Mouse (Mus musculus) 416B (cell line): ENCODE results near the gene Otop2.

Experiments used
- DNase-seq: peaks from one replicate; pipeline ENCODE4 v3.0.0; 2011; ENCODE audit warnings: low read depth

Gene Otop2

DNA sequence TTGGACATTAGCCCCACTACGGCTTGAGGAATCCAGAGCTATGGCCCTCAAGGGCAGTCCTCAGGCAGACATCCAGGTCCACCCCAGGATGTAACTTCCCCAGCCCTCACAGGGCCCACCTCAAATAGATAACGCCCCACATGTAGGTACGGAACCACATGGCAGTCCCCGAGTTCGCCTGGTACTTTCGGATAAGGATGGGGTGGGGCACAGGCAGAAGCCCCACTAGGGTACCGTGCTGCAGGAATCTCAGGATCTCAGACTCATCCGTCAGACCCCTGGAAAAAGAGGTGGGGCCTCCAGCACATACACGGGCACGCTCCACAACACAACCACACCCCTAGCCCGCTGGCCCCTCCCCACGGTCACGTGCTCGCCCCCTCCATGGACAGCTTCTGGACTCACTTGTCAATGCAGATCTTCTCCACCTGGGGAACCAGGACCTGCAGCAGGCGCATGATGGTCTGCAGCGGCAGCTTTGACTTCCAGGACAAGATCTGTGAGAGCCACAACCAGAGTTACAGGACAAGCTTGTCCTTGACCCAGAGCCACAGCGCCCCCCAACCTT lies 41.8 kb downstream of the Otop2 start:
- no peak for DNase-seq

DNA sequence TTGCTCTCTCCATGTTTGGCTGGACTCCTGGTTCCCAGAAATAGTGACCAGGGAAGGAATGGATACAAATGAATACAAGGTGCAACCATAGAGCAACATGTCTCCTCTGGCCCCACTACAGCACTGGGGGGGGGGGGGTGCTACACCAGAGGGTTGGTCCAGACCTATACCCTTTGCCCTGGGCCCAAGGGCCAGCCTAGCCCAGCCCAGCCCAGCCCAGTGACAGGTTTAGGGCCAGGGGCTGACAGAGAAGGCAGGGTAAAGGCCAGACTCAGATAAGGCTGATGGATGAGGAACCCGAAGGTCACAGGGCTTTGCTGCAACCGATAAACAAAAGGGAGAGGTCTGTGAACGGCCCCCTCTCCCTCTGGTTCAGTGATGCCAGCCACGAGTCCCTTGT lies 43.0 kb downstream of the Otop2 start:
- no peak for DNase-seq

DNA sequence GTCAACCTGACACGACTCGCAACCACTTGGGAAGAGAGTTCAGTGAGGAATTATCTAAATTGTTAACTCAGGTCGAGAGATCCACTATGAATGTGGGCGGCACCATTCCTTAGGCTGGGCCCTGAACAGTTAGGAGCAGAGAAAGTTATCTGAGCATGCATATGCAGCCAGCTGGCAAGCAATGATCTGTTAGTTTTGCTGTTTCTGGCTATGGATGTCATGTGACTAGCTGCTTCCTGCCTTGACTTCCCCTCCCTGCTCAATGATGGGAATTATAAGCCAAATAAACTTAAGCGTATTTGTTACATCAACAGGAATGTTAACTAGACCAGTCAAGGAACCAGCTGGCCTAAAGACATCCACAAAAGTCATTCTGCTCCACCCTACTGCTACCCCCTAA lies 46.4 kb downstream of the Otop2 start:
- no peak for DNase-seq

DNA sequence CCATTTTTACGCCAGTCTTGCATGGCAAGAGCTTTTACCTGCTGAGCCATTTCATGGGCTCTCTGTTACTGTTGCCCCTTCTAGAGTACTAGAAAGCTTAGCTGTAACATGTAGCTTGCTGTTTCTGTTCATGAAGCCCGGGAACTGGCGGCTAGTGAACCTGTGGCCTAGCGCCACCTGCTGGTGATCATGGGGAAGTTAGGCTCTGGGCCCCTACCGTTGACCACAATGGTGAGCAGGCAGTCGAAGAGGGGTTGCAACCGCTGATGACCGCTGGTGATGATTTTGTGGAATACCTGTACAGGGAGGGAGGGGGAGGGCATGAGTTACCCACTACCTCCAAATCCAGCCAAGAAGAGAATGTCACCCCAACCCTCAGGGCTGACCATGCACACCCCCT lies 47.2 kb downstream of the Otop2 start:
- peak; percentile 81 for DNase-seq

DNA sequence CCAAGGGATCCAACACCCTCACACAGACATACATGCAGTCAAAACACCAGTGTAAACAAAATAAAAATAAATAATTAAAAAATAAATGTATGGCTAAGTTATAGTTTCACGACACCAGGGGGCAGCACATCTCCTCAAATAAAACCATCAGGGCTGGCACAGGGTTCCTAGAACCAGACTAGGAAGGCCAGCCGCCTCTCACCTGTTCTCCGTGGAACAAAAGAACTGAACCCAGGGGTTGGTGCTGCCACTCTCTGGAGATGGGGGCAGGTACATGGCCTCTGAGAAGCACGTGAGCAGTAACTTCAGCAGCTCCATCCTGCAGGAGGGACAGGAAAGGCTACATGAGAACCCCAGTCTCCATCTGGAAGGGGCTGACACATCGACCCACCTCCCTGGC lies 51.5 kb downstream of the Otop2 start:
- peak; percentile 75 for DNase-seq

DNA sequence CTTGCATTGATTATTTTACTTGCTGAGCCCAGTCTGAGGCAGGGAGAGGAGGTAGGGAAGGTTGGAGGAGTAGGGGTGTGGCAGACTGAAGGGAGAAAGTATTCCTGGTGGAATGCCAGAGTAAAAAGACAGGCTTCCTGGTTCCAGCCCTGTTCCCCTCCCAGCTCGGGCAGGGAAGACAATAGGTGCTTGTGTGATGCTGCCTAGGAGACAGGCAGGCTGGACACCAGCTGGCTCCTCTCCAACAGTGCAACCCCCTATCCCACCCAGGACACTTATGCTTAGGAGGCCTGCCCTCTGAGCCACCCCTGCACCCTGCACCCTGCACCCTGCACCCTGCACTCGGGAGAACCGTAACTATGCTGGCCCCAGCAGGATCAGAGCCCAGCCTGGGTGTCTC lies 52.3 kb downstream of the Otop2 start:
- DNase-seq: no peak

DNA sequence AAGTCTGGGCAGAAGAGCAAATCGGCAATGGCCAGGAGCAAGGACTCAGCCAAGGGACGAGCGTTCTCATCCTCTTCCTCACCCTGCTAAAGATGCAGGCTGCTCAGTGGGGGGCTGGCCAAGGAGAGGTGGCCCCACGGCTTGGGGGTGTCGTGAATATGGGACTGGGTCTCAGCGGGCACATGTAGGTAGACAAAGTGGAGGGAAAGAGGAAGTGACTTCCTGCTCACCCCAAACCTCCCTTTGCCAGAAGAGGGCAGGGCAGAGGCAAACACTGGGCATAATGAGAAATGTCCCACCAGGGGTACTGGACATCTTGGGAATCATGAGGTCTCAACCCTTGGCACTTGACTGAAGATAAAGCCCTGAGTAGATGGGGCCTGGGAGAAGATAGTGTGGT lies 52.8 kb downstream of the Otop2 start:
- DNase-seq: peak; percentile 24

DNA sequence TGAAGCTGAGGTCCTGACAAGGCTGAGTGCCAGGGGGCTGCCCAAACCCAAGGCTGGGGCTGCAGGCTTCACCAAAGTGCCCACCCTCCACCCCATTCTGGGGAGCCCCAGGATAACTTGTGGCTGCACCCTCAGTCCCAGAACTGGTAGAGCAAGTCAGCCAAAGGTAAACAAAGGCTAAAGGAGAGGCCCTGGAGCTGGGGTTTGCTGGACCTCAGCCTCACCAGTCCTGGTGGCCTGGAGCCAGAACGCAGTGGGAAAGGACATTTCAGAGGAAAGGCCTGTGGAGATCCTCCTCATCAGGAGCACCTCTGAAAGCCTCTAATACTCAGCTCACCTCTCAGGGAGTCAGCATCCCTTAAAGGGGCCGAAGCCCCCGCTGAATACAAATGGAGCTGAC lies 57.2 kb downstream of the Otop2 start:
- no peak for DNase-seq

DNA sequence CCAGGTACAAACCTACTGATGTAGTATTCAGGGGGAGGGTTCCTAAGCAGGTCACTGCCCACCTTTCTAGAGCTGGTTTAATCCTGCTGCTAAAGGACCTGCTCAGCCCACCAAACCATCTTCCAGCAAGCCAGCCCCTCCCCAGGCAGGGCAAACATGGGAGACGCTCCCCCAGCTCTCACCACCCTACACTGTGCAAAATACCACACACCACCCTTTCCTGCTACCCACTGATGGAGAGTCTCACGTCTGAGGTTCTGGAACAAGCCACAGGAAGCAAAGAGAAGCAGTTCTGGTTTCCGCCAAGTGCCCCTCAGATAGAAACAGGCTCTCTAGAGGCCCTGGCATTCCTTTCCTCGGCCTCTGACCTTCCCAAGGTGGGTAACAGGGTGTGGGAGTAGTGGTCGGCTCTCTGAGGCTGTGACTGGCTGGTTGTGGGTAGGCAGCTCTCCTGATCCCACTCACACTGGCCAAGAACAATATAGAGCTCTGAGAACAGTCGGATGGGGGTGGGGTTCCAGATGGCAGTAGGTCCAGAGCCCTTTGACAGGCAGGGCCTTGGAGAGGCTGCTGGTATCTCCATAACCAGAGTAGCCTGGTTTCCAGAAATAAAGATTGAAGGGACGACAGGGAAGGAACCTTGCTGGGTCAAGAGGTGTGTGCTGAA lies 59.2 kb downstream of the Otop2 start:
- peak; percentile 26 for DNase-seq

DNA sequence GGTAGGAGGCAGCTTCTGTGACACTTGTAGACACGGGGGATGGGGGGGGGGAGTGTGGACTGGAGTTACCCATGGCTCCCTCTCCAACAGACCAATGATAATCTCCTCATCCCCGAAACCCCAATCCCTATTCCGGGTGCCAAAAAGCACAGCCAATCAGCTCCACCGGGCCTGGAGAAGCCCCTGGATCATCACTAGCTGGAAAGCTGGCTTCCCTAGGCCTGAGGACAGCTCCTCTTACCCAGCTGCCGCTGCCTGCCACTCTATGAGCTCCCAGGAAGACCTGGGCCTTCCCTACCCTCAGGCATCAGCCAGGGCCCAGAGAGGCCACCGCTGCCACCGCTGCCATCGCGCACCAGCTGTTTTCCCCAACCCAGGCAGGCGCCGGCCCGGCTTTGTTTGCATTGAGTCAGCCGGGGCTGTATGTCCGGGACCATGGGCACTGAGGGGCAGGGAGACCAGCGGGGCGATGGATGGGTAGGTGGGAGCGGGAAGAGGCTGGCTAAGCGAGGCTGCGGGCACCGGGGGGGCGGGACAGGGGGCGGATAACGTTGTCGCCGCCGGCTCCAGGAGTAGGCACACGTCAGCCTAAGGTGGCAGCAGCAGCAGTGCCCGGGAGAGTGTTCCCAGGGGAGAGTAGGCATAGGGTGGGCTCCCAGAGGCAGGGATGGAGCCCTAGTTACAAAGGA lies 59.9 kb downstream of the Otop2 start:
- DNase-seq: no peak

DNA sequence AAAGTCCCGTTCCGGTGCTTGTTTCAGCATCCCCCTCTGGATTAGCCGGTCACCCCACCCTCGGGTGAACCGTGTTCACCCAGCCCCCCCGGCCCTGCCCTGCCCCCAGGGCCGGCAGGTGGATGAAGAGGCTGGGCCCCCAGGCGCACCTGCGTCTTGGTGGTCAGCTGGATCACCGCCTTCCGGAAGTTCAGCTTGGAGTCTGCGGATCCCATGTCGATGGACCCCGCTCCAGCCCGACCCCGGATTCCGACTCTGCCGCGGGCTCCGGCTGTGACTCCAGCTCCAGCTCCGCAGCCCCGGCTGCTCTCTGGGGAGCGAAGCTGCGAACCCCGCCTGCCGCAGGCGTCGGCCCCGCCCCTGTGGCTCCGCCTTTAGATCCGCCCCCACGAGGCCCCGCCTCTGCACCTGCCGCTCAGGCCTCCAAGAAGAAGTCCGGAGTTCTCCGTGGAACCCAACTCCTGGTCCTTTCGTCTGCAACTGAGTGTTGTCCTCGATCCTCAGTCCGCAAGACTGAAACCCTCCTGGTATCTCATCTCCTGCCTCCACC lies 60.5 kb downstream of the Otop2 start, which contains the start of gene Hid1:
Hid1 (minus strand) TSS at position 362 of the 550 bp plus-strand sequence.
- no peak for DNase-seq

DNA sequence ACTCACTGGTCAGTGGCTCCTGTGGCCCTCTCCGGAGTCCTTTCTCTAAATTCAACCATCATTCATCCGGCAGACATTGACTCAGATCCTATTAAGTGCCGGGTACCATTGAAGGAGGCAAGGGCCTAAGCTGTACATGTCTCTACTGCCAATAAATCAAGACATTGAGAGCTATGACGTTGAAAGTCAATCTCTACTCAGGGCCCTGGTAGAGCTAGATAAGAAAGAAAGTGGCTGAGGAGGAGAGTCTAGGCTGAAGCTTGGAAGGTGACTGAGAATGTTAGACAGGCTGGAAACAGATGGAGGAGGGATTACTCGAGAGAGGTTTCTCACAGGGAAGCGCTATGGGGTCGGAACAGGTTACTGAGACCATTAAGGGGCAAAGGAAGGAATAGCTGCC lies 63.4 kb downstream of the Otop2 start:
- DNase-seq: no peak

DNA sequence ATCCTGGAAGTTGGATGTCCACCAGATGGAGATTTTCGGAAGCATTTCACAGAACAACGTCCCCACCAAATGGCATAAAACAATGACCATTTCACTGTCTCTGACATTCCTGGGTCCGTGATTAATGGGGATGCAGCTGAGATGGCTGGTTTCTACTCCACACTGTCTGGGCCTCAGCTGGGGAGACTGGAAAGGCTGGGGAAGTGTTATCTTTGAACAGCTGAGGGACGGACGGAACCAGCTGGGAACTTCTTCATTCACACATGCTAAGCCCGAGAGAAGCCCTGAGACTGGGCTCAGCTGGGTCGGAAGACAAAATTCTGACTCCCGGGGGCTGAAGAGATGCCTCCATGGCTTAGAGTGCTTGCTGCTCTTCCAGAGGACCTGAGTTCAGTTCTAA lies 64.4 kb downstream of the Otop2 start:
- DNase-seq: no peak

DNA sequence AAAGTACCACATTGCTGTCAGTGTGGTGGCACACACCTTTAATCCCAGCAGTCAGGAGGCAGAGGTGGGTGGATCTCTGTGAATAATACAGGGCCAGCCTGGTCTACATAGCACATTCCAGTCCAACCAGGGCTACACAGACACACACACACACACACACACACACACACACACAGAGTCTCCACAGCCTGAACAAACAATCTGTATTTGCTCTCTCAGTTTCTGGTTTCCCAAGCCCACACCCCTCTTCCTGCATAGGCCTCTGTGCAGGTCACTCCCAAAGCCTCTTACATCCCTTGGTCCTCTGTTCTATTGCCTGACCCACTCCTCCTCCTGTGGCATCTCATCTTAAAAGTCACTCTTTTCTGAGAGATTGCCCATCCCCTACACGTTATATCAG lies 65.1 kb downstream of the Otop2 start:
- DNase-seq: no peak

DNA sequence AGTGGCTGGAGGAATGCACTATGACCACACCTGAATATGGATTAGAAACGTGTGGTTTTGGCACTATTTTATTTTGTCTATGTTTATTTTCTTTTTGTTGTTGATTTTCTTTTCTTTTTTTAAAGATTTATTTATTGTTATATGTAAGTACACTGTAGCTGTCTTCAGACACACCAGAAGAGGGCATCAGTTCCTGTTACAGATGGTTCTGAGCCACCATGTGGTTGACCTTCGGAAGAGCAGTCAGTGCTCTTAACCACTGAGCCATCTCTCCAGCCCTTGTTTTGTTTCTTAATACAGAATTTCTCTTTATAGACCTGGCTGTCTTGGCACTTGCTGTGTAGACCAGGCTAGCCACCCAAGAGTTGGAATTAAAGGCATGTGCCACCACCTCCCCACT lies 65.8 kb downstream of the Otop2 start:
- no peak for DNase-seq

DNA sequence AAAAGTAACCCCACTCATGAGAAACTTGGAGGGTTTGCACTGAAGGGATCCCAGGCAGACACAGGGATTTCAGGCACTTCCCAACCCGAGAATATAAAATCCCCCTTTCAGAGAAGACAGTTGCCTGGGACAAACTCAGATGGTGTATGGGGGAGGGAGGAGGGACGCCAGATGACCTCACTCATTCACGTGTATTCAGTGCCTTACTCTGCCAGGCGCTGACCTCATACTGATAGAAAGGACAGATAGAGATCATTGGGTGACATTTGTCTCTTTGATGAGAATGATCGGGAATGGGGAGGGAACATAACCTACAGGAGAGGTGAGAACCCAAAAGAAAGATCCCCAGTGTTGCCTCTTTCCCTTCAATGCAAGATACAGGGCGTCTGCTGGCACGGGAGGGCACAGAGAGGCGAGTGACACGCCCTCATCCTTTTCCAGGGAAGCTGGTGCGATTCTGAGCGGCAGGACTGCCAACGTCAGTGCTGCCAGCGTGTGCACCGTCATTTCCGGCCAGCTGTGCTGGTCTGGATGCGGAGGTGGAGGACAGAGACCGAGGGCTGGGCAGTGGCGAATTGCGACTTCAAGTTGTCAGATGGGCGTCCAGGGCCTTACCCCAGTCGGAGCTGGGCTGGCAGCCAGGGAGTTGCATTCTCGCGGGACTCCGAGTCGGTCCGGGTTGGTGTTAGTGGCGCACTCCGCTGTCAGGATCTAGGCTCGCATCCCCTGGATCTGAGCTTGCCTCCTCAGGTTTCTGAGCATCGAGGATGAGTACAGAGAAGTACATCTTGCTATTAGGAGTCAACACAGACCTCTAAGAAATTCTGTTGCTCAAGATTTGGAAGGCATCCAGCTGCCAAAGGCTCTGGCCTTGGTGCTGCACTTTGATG lies 67.1 kb downstream of the Otop2 start:
- peak; percentile 51 for DNase-seq

DNA sequence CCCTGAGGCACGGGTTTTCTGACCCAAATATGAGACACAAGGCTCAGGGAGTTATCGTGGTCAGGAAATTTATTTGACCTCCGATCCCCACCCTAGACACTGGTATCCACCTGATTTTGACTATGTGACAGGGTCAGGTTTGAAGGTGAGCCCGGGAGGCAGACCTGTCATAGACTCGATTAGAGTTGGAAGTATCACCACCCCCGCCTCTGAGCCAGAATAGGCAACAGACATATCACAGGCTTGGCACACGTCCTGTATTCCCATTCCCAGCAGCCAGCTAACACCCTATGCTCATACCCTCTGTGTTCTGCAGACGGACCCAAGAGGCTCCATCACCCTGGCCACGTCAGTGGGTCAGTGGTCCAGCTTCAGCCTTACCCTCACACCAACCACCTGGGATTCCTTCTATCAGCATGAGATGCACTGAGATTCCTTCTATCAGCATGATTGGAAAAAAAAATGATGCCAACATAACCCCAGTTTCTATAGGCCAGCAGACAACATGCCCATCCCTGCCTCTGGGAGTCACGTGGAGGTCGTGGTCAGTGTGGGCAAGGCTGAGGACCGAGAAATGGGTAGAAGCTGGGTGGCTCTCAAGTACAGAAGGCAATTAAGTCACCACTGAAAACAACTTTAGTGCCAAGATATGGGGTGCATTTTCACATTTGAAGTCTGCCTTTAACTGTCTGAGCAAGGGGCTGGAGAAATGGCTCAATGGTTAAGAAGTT lies 67.9 kb downstream of the Otop2 start:
- no peak for DNase-seq

DNA sequence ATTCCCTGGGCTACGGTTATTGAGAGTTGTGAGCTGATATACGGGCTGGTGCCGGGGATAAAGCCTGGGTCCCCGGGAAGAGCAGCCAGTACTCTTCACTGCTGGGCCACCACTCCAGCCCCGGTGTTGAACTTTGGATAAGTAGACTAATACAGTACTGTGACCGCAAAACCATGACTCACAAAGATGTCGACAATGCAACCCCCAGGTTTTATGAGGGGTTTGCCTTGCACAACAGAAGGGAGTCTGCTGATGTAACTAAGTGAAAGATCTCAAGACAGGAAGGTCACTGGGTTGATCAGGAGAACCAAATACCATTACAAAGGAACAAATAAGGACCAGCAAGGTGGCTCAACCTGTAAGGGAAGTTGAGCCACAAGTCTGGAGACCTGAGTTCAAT lies 69.8 kb downstream of the Otop2 start:
- peak; percentile 80 for DNase-seq

DNA sequence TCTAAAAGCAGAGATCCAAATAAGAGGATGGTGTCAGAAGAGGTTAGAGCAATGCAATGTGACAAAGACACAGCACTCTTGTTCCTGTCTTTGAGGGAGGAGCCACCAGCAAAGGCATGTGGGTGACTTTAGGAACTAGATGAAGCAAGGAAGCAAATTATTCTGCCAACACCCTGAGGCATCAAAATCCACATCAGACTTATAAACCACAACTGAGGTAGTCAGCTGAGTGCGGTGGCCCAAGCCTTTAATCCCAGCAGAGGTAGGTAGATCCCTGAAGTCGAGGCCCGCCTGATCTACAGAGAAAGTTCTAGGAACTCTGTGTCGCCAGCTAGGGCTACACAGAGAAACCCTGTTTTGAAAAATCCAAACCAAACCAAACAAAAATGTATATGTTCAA lies 70.3 kb downstream of the Otop2 start:
- DNase-seq: peak; percentile 24

DNA sequence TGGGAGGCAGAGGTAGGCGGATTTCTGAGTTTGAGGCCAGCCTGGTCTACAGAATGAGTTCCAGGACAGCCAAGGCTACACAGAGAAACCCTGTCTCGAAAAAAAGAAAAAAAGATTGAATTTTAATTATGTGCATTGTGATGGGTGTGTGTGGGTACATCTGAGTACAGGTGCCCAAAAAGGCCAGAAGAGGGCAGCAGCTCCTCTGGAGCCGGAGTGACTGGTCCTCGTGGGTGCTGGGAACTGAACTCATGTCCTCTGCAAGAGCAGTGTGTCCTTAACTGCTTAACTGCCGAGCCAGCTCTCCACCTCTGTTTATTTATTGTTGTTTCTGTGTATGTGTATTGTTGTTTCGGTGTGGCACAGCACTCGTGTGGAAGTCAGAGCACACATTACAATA lies 70.9 kb downstream of the Otop2 start:
- DNase-seq: no peak

DNA sequence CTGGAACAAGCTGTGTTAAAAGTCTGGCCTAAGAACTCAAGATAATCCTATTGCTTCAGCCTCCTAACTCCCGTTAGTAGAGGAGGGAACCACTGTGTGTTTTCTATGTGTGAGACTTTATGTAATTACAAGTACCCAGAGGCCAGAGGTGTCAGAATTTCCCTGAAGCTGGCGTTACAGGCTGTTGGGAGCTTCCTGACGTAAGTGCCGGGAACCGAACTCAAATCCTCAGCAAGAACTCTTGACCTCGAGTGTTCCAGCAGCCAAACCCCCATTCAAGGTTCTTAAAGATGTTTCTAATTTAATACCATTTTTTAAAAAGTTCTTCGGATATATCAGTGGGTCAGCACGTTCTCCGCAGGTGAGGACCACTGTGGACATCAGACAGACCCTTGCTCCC lies 74.3 kb downstream of the Otop2 start:
- no peak for DNase-seq
